Mouse (Mus musculus) adrenal gland (tissue): Measurements from ENCODE around the gene Olfr59.

Experiments used
- intact Hi-C: fragments of 180-260 bp; cut with DNase I; formaldehyde crosslinking; loops from one replicate; pipeline ENCODE4 v1.15.1; 2025
- long read RNA-seq, 2 experiments: library from polyadenylated mRNA; unstranded; transcript quantifications; one replicate each; pipeline ENCODE4 v2.0.0; 2020; ENCODE audit warnings: borderline replicate concordance in 1 of 2; ENCODE audit not compliant: insufficient replicate concordance in 1 of 2

Gene Olfr59
- long read RNA-seq, experiment 1: 0 reads
- long read RNA-seq, experiment 2: 0 reads

DNA sequence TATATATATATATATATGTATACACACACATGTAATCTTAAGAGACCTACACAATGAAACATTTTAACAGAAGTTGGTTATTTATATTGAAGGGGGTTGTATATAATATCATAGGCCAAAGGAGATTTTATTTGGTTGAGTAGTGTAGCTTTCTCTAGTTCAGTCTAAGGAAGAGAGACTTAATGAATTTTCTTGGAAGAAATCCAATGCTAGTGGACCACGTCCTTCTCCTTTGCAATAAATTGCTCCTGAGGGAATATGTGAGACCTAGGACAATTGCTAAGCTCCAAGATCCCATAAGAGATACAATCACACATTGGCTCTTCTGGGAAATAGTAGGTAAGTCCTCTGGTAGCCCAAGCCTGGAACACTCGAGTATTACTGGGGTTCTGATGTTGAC is at the start of gene Olfr59:
Olfr59 (plus strand) TSS at position 301 of the 400 bp plus-strand sequence.
- intact Hi-C loops: no loop called here

GRCm38 (mm10) chr11:74241201-74241600 is 42.3 kb upstream of the Olfr59 start:
- intact Hi-C loops: no loop called here

GRCm38 (mm10) chr11:74259508-74259907 is 24.0 kb upstream of the Olfr59 start, which contains the start of gene Olfr406:
Gene Olfr406, plus strand, starts transcription at chr11:74259808.
- intact Hi-C loops: no loop called here

- intact Hi-C loops: no loop called here
These were observed 3.7 kb downstream of the Olfr59 start for GRCm38 (mm10) chr11:74287256-74287655.

- intact Hi-C loops: no loop called here
These were observed 42.5 kb downstream of the Olfr59 start for GRCm38 (mm10) chr11:74326044-74326443.

DNA sequence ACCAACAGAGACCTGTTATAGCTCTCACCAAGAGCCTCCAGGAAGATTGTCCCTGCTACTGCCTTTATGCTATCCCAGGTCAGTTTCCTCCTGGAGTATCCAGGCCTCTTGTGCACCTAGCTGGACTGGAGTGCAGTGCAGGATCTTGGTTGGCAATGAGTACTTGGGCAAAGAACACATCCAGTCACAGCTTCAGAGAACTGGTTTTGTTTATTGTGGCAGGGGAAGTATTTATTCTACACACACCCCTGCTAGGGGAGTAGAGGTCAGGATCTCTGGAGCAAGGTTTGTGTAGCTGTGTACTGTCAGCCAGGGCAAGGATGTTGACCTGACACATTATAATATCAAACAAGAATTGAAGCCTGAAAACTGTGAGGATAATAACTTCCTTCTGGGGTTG is 45.2 kb downstream of the Olfr59 start:
- intact Hi-C loops: no loop called here

- intact Hi-C loops: no loop called here
These were observed 54.4 kb downstream of the Olfr59 start, which contains the start of gene Olfr410 for GRCm38 (mm10) chr11:74337931-74338330. Gene Olfr410, minus strand, starts transcription at chr11:74338031.
